Comparison of ENCODE assay signal across 11 mouse cellular contexts in genomic region chr12:112849235-112850022, GRCm38 (mm10). TPM values are rescaled to one million over a fixed set of nuclear protein-coding genes. Genes with fewer than 3 reads are reported as not detected.
A peak's percentile ranks its signal among the peaks of the same experiment; 100 is the strongest.
DNase-seq lines count a peak whose midpoint lies in the region; ATAC-seq and TF ChIP-seq lines count a peak whose summit lies in the region.
"Had no signal": no experiment of that assay in that cellular context is flagged by ENCODE, and none has a peak within 500 bp of the region (broad histone marks: within the 10 kb centered on the region; RNA-seq: fewer than 3 reads in every experiment).

No protein-coding gene starts in this region.

- TF ChIP-seq CTCF in heart, adult 2 months (IDR thresholded peaks at IDR 0.05), result peak; percentile 25
- peak; percentile 21; the same call in 1 of the 2 replicates for TF ChIP-seq CTCF in lung, embryonic 14.5 days (IDR thresholded peaks at IDR 0.05; ENCODE audit: low read depth)

- no peak overlapping the region for H3K4me3 ChIP-seq in heart, adult 2 months
- H3K4me3 ChIP-seq in lung, embryonic 14.5 days (ENCODE audit: low read depth, low read length), result no peak overlapping the region
- H3K4me3 ChIP-seq: embryonic facial prominence, embryonic 15.5 days; limb, embryonic 12.5 days had no signal

- no peaks in the 10 kb centered on the region for H3K36me3 ChIP-seq in heart, adult 2 months (ENCODE audit: control insufficient read depth, insufficient read depth, low read length)
- H3K36me3 ChIP-seq in lung, embryonic 14.5 days (ENCODE audit: insufficient read depth), result no peaks in the 10 kb centered on the region
- H3K36me3 ChIP-seq: embryonic facial prominence, embryonic 15.5 days; limb, embryonic 12.5 days had no signal

- H3K27me3 ChIP-seq in heart, adult 2 months (ENCODE audit: control insufficient read depth, insufficient read depth, low read length), result no peaks in the 10 kb centered on the region
- no peaks in the 10 kb centered on the region for H3K27me3 ChIP-seq in lung, embryonic 14.5 days (ENCODE audit: insufficient read depth, low read length)
- H3K27me3 ChIP-seq: embryonic facial prominence, embryonic 15.5 days; limb, embryonic 12.5 days had no signal

- no peak overlapping the region for H3K9ac ChIP-seq in heart, adult 2 months (ENCODE audit: low read depth, low read length)
- H3K9ac ChIP-seq in lung, embryonic 14.5 days, result no peak overlapping the region
- H3K9ac ChIP-seq: embryonic facial prominence, embryonic 15.5 days; limb, embryonic 12.5 days had no signal

- intact Hi-C loops in heart, adult 2 months (cut with DNase I), result loop anchor here (10.0 kb wide), 1 partner anchor 195 kb away; no protein-coding TSS in a partner anchor

- no peaks in the 10 kb centered on the region for H3K79me2 ChIP-seq in heart, adult 2 months (replicated peaks; ENCODE audit: control insufficient read depth, insufficient read depth, low read length)

- no peak for DNase-seq in heart, adult 2 months
- DNase-seq in heart, adult 18-20 months, result no peak
- no peak for DNase-seq in lung, embryonic 14.5 days
- DNase-seq in lung, postnatal 25 days (ENCODE audit: low spot score), result no peak
- DNase-seq in T-cell, adult 2 months (ENCODE audit: low spot score), result peak; percentile 40
- DNase-seq in retina, postnatal 1 day, result peak; percentile 23
- DNase-seq in ovary, postnatal 14 days (ENCODE audit: low spot score), result no peak
- DNase-seq in embryo, embryonic 11 days, result no peak
- DNase-seq: cerebellum, adult 9-10 months had no signal

- no peak for ATAC-seq in lung, embryonic 14.5 days (ENCODE audit: insufficient read depth)

- no peaks in the 10 kb centered on the region for H3K4me1 ChIP-seq in heart, adult 2 months (ENCODE audit: control insufficient read depth, insufficient read depth, low read length)
- no peaks in the 10 kb centered on the region for H3K4me1 ChIP-seq in lung, embryonic 14.5 days (ENCODE audit: insufficient read depth)
- H3K4me1 ChIP-seq: embryonic facial prominence, embryonic 15.5 days; limb, embryonic 12.5 days had no signal

- TF ChIP-seq POLR2A in heart, adult 2 months (IDR thresholded peaks at IDR 0.05; ENCODE audit: insufficient read depth, low read depth, low read length), result no peak

- H3K4me2 ChIP-seq in lung, embryonic 14.5 days, result no peak overlapping the region
- H3K4me2 ChIP-seq: embryonic facial prominence, embryonic 15.5 days; limb, embryonic 12.5 days had no signal

- 66% methylated on average over 11 of the region's 11 CpGs for WGBS in heart, adult 2 months
- 63% methylated on average over 11 of the region's 11 CpGs for WGBS in lung, embryonic 14.5 days

- H3K9me3 ChIP-seq in lung, embryonic 14.5 days (ENCODE audit: low read depth, low read length), result no peaks in the 10 kb centered on the region
- H3K9me3 ChIP-seq: embryonic facial prominence, embryonic 15.5 days; limb, embryonic 12.5 days had no signal

- H3K27ac ChIP-seq in heart, adult 2 months, result no peak overlapping the region
- no peak overlapping the region for H3K27ac ChIP-seq in lung, embryonic 14.5 days (ENCODE audit: low read depth)
- H3K27ac ChIP-seq: embryonic facial prominence, embryonic 15.5 days; limb, embryonic 12.5 days had no signal

- TF ChIP-seq EP300 in heart, adult 2 months (IDR thresholded peaks at IDR 0.05; ENCODE audit: insufficient read depth, low read depth, low read length), result no peak

RNA-seq across cellular contexts. Expression of gene Gpr132, which starts 18.6 kb away (rescaled TPM):
- under 1 TPM; 0.29 to 0.36 TPM for total RNA-seq in heart, adult 2 months (2021)
- 1.00 and 2.0 TPM in 2 replicates for polyA plus RNA-seq in heart, adult 2 months (2012; rRNA removed)
- 1 to 10 TPM in 1 of 2 experiments, under 1 TPM in 1; 0.37 to 1.3 TPM for total RNA-seq in heart, adult 18-20 months (2021)
- 0.12 TPM in 1 of 2 replicates, not detected in the other for polyA plus RNA-seq in lung, embryonic 14.5 days (2014; fragmentation: Nextera tagmentation; extraction: Ambion mirVana)
- polyA plus RNA-seq: limb, embryonic 12.5 days had no signal

RNA-seq across cellular contexts. Expression of gene Cdca4, which starts 20.2 kb away (rescaled TPM):
- 1 to 10 TPM; 5.3 to 6.6 TPM for total RNA-seq in heart, adult 2 months (2021)
- polyA plus RNA-seq in heart, adult 2 months (2012; rRNA removed), result 7.6 and 10.0 TPM in 2 replicates
- 1 to 10 TPM; 5.1 to 5.6 TPM for total RNA-seq in heart, adult 18-20 months (2021)
- polyA plus RNA-seq in lung, embryonic 14.5 days (2014; fragmentation: Nextera tagmentation; extraction: Ambion mirVana), result 140 and 153 TPM in 2 replicates

RNA-seq across cellular contexts. Expression of gene Clba1, which starts 40.7 kb away (rescaled TPM):
- 1 to 10 TPM; 1.7 to 3.1 TPM for total RNA-seq in heart, adult 2 months (2021)
- 2.0 and 2.8 TPM in 2 replicates for polyA plus RNA-seq in heart, adult 2 months (2012; rRNA removed)
- total RNA-seq in heart, adult 18-20 months (2021), result 1 to 10 TPM; 2.0 to 2.2 TPM
- 4.3 and 5.1 TPM in 2 replicates for polyA plus RNA-seq in lung, embryonic 14.5 days (2014; fragmentation: Nextera tagmentation; extraction: Ambion mirVana)

RNA-seq across cellular contexts. Expression of gene Ahnak2, which starts 47.0 kb away (rescaled TPM):
- 10 to 100 TPM; 14.8 to 15.7 TPM for total RNA-seq in heart, adult 2 months (2021)
- 5.4 and 7.5 TPM in 2 replicates for polyA plus RNA-seq in heart, adult 2 months (2012; rRNA removed)
- 10 to 100 TPM; 15.3 to 16.6 TPM for total RNA-seq in heart, adult 18-20 months (2021)
- polyA plus RNA-seq in lung, embryonic 14.5 days (2014; fragmentation: Nextera tagmentation; extraction: Ambion mirVana), result 0.61 and 0.64 TPM in 2 replicates

Comparison
In these comparisons a context has a peak if more than half of its experiments do, and no peak if none do; other contexts are left out.
1. DNase-seq: peak in T-cell, adult 2 months (single experiment) and retina, postnatal 1 day (single experiment); none in heart, adult 2 months (0 of 2), heart, adult 18-20 months (0 of 2), lung, embryonic 14.5 days (single experiment), lung, postnatal 25 days (single experiment), ovary, postnatal 14 days (single experiment) and embryo, embryonic 11 days (single experiment).